Mouse (Mus musculus) testis, adult 2 months (tissue): ENCODE data around the gene Tob1.

Experiments
- CTCF ChIP-seq: fragments of 200-500 bp; IDR thresholded peaks from 2 replicates; pipeline ENCODE4 v1.5.1; 2012; ENCODE audit warnings: low read depth, mild to moderate bottlenecking, inconsistent platforms, low read length, moderate library complexity; ENCODE audit not compliant: control insufficient read depth, insufficient read depth, insufficient replicate concordance
- POLR2A ChIP-seq: fragments of 200-500 bp; IDR thresholded peaks from 2 replicates; pipeline ENCODE4 v1.6.1; 2012; ENCODE audit warnings: low read depth, mild to moderate bottlenecking, inconsistent platforms, low read length, moderate library complexity; ENCODE audit not compliant: control insufficient read depth

GRCm38 (mm10) chr11:94173726-94174146 lies 37.5 kb upstream of the Tob1 start:
- TF ChIP-seq CTCF (no peak), POLR2A (no peak)
